Mouse (Mus musculus): ENCODE measurements around the gene Rab27a. TPM values are rescaled to one million over a fixed set of nuclear protein-coding genes. Genes with fewer than 3 reads are reported as not detected.

Rab27a gene
- polyA plus RNA-seq, 1 experiment, result 2.8 TPM

DNA sequence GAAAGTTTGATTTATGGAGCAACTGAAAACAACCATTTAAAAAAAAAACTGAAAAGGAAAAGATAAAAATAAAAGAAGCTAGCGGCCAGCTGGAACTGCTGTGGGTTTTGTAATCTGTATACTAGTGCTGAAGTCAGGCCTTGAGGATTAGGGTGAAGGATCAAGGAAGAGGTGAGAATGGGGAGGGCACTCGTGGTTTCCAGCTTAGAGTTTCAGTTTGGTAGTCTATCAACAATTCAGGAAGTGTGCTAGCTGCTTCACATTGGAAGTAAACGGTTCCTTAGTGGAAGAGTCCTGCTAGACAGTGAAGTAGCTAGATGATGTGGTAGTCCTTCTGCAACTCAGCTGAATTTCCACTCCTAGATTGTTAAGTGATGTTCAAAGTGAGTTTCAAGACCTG is 36.3 kb upstream of the Rab27a start:
- TF ChIP-seq POLR2A (IDR thresholded peaks at IDR 0.05; ENCODE audit: extremely low read depth, insufficient read depth, low read length) (no peak), CTCF (IDR thresholded peaks at IDR 0.05; ENCODE audit: extremely low read depth, insufficient read depth, low read length) (no peak)
- H3K4me1 ChIP-seq (ENCODE audit: control insufficient read depth, insufficient read depth, low read length), result no peaks in the 10 kb centered on the region

GRCm38 (mm10) chr9:73012629-73013028 is 32.0 kb upstream of the Rab27a start:
- H3K4me1 ChIP-seq (ENCODE audit: control insufficient read depth, insufficient read depth, low read length), result no peaks in the 10 kb centered on the region
- no peak overlapping the region for H3K4me3 ChIP-seq (ENCODE audit: insufficient read depth, low read length)
- H3K27ac ChIP-seq (ENCODE audit: insufficient read depth, low read length), result no peak overlapping the region
- TF ChIP-seq CTCF (IDR thresholded peaks at IDR 0.05; ENCODE audit: extremely low read depth, insufficient read depth, low read length) (0 out of 2 replicates have a peak, but pooled peaks have one; percentile 19), POLR2A (IDR thresholded peaks at IDR 0.05; ENCODE audit: extremely low read depth, insufficient read depth, low read length) (no peak)

More for the DNA sequence above, 36.3 kb upstream of the Rab27a start:
- Histone ChIP-seq H3K4me3 (ENCODE audit: insufficient read depth, low read length) (no peak overlapping the region), H3K27ac (ENCODE audit: insufficient read depth, low read length) (no peak overlapping the region)

DNA sequence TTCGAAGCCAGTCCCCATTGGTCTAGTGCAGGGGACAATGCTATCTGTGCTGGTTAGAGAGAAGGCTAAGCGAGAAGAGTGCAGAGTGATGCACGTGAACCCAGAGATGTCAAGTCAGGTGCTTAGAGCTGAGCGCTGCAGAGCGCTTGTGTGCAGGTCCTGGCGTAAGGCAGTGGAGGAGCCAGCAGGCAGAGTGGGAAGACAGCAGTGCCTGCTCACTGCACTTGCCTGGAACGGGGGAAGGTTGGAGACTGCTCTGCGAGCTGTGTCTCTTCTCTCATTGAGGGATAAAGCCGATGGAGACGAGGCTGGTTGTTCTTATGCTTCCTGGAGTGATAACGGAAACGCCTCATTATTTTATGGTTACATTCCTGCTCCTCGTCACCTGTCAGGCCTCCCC is 29.9 kb upstream of the Rab27a start:
- H3K4me1 ChIP-seq (ENCODE audit: control insufficient read depth, insufficient read depth, low read length), result no peaks in the 10 kb centered on the region
- TF ChIP-seq CTCF (IDR thresholded peaks at IDR 0.05; ENCODE audit: extremely low read depth, insufficient read depth, low read length), result no peak
- peak; percentile 40; the same call in 1 of the 2 replicates for TF ChIP-seq POLR2A (IDR thresholded peaks at IDR 0.05; ENCODE audit: extremely low read depth, insufficient read depth, low read length)
- no peak overlapping the region for H3K27ac ChIP-seq (ENCODE audit: insufficient read depth, low read length)
- no peak overlapping the region for H3K4me3 ChIP-seq (ENCODE audit: insufficient read depth, low read length)

GRCm38 (mm10) chr9:73019841-73020240 is 24.8 kb upstream of the Rab27a start:
- no peaks in the 10 kb centered on the region for H3K4me1 ChIP-seq (ENCODE audit: control insufficient read depth, insufficient read depth, low read length)
- no peak for TF ChIP-seq CTCF (IDR thresholded peaks at IDR 0.05; ENCODE audit: extremely low read depth, insufficient read depth, low read length)
- no peak for TF ChIP-seq POLR2A (IDR thresholded peaks at IDR 0.05; ENCODE audit: extremely low read depth, insufficient read depth, low read length)
- H3K27ac ChIP-seq (ENCODE audit: insufficient read depth, low read length), result no peak overlapping the region
- H3K4me3 ChIP-seq (ENCODE audit: insufficient read depth, low read length), result no peak overlapping the region

- Histone ChIP-seq H3K4me3 (ENCODE audit: insufficient read depth, low read length) (no peak overlapping the region), H3K4me1 (ENCODE audit: control insufficient read depth, insufficient read depth, low read length) (no peaks in the 10 kb centered on the region), H3K27ac (ENCODE audit: insufficient read depth, low read length) (no peak overlapping the region)
- no peak for TF ChIP-seq CTCF (IDR thresholded peaks at IDR 0.05; ENCODE audit: extremely low read depth, insufficient read depth, low read length)
- TF ChIP-seq POLR2A (IDR thresholded peaks at IDR 0.05; ENCODE audit: extremely low read depth, insufficient read depth, low read length), result no peak
These were observed 24.0 kb upstream of the Rab27a start for GRCm38 (mm10) chr9:73020566-73021097.

DNA sequence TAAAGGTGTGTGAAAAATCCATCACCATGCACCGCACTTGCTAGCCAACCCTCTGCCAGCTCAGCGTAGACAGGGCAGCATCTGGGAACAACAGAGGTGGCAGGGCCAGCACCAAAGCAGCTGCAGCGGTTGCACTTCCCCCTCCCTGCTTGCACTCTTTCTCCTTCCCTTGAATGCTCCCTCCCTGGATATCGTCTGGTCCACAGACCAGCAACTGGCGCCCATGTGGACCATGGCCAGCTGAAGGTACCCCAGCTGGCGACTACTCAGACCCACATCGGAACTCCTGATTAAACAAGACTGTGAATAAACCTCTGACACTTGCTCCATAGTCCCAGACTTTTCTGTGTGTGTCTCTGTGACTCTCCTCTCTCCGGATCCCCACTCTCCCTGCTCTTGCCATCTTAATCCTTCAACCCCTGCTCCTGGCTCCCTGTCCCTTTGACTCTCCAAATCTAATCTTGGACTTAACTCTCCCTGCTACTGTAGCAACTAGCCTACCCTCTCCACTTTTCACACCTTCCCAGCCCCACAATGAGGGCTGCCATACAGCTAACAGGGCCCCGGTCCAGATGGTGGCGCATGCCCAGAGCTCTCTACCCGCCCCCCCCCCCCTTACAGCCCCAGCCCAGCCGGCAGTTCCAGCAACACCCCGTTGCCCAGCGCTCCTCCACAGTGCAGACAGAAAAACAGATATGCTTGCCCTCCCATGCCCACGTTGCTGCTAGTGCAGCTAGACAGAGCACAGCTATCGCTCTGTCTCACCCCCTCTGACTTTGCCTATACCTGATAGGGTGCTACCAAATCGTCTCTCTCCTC is 18.6 kb upstream of the Rab27a start:
- no peak for TF ChIP-seq POLR2A (IDR thresholded peaks at IDR 0.05; ENCODE audit: extremely low read depth, insufficient read depth, low read length)
- TF ChIP-seq CTCF (IDR thresholded peaks at IDR 0.05; ENCODE audit: extremely low read depth, insufficient read depth, low read length), result no peak
- H3K27ac ChIP-seq (ENCODE audit: insufficient read depth, low read length), result no peak overlapping the region
- H3K4me3 ChIP-seq (ENCODE audit: insufficient read depth, low read length), result peak overlapping the region; percentile 26; the same call in 1 of the 2 replicates
- peaks cover 1% of the 10 kb centered on the region; the same call in 1 of the 2 replicates for H3K4me1 ChIP-seq (ENCODE audit: control insufficient read depth, insufficient read depth, low read length)

GRCm38 (mm10) chr9:73030443-73030842 is 14.2 kb upstream of the Rab27a start:
- no peak overlapping the region for H3K4me3 ChIP-seq (ENCODE audit: insufficient read depth, low read length)
- peaks cover 1% of the 10 kb centered on the region; the same call in 1 of the 2 replicates for H3K4me1 ChIP-seq (ENCODE audit: control insufficient read depth, insufficient read depth, low read length)
- H3K27ac ChIP-seq (ENCODE audit: insufficient read depth, low read length), result no peak overlapping the region
- TF ChIP-seq CTCF (IDR thresholded peaks at IDR 0.05; ENCODE audit: extremely low read depth, insufficient read depth, low read length) (no peak), POLR2A (IDR thresholded peaks at IDR 0.05; ENCODE audit: extremely low read depth, insufficient read depth, low read length) (no peak)

DNA sequence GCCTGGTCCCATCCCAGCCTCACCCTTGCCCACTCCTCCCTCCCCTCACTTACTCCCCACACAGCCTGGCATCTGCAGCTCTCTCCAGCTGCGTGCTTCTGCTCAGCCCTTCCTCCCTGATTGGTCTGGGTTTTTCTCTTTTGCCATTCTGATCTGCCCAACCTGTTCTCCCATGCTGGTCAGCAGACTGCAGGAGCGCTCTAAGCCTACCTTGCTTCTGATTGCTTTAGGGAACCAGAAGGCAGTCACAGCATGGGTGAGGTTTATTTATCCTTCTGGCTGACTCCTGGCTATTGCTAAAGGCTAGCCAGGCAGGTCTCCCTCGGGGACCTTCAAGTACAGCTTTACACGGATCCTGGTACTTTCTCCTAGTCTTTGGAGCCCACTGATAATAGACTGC is 13.2 kb upstream of the Rab27a start:
- Histone ChIP-seq H3K4me3 (ENCODE audit: insufficient read depth, low read length) (no peak overlapping the region), H3K27ac (ENCODE audit: insufficient read depth, low read length) (no peak overlapping the region), H3K4me1 (ENCODE audit: control insufficient read depth, insufficient read depth, low read length) (0 out of 2 replicates have a peak, but pooled peaks cover under 1% of the 10 kb centered on the region)
- TF ChIP-seq POLR2A (IDR thresholded peaks at IDR 0.05; ENCODE audit: extremely low read depth, insufficient read depth, low read length) (no peak), CTCF (IDR thresholded peaks at IDR 0.05; ENCODE audit: extremely low read depth, insufficient read depth, low read length) (no peak)

DNA sequence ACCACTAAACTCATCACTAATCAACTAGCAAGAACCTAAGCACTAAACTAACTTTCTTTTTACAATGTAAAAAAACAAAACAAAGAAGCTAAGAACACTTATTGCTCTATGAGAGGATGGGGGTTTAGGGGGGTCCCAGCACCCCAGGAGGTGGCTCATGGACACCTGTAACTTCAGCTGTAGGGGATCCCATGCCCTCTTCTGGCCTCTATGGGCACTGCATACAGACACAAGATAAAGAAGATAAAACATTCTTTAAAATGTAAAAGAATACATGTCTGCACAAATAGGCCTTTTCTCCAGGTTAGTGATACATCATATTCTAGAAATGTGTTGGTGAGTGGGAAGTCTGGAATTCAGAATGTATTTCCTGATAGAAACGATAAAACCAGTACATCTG is 11.2 kb upstream of the Rab27a start:
- no peak overlapping the region for H3K27ac ChIP-seq (ENCODE audit: insufficient read depth, low read length)
- TF ChIP-seq POLR2A (IDR thresholded peaks at IDR 0.05; ENCODE audit: extremely low read depth, insufficient read depth, low read length) (no peak), CTCF (IDR thresholded peaks at IDR 0.05; ENCODE audit: extremely low read depth, insufficient read depth, low read length) (no peak)
- no peaks in the 10 kb centered on the region for H3K4me1 ChIP-seq (ENCODE audit: control insufficient read depth, insufficient read depth, low read length)
- no peak overlapping the region for H3K4me3 ChIP-seq (ENCODE audit: insufficient read depth, low read length)

All from cortical plate, adult 2 months (tissue).